Mouse (Mus musculus): ENCODE results near the gene Bnc2. TPM values are rescaled to one million over a fixed set of nuclear protein-coding genes. Genes with fewer than 3 reads are reported as not detected.

Bnc2 gene
- polyA plus RNA-seq, 1 experiment from 2014 or later = 11.1 TPM

DNA sequence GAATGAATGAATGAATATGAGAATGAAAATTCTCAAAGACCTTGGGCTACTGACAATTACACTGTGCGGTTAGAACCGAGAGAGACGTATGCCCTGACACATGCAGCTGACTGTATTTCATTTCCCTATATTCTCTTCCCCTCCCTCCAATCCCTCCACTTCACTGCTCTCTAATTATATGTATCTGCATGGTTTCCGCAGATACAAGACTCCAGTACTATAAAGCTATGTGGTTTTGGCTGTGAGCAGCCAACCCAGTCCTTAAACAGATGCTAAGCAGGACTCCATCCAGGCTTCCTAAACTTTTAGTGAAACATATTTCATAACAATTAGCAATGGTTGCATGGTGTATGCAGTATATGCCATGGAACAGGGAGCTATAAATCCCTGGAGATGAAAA lies 344.6 kb downstream of the Bnc2 start:
- WGBS = 93% methylated on average over 4 of the region's 4 CpGs

DNA sequence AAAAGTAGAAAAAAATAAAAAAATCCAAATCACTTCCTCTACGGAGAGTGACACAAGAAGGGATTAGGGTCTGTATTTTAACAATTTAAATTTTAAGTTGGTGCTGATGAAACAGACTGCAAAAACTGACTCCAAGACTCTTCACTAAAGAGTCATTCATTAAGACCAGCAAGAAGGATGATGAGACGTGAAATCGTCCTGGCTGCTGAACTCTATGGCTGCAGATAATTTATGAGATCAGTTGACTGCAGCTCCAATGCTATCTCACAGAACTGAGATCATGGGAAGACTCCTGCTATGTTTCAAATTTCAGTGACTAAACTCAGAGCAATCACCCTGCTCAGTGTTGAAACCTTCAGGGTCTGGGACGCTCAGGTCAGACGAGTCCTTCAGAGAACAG lies 345.4 kb downstream of the Bnc2 start:
- ATAC-seq (replicated peaks; ENCODE audit: low FRiP score) = no peak
- 53% methylated on average over 5 of the region's 5 CpGs for WGBS
- H3K9ac ChIP-seq = no peak overlapping the region

More for the DNA sequence above, 344.6 kb downstream of the Bnc2 start:
- Histone ChIP-seq H3K36me3 (no peaks in the 10 kb centered on the region), H3K27me3 (no peaks in the 10 kb centered on the region), H3K4me2 (no peak overlapping the region), H3K9me3 (replicated peaks) (no peaks in the 10 kb centered on the region), H3K27ac (no peak overlapping the region), H3K4me3 (replicated peaks) (no peak overlapping the region), H3K4me1 (no peaks in the 10 kb centered on the region), H3K9ac (no peak overlapping the region)
- ATAC-seq (replicated peaks; ENCODE audit: low FRiP score) = no peak

DNA sequence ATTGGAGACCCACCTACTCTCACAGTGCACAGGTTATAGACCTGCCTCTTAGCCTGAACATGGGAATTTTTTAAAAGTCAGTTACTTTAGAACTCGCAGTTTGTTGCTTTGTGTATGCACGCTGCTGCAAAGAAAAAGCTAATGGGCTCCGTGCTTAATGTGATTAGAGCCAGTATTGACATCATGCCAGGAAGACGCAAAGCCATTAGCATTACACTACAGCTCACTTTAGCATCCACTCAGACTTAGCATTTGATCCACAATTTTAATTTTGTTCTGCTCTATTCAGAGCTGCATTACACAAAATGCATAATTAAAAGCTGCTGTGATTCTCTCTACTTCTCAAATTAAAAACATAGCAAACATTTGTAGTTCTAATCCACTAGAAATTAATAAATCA lies 350.7 kb downstream of the Bnc2 start:
- Histone ChIP-seq H3K4me3 (replicated peaks) (no peak overlapping the region), H3K27ac (no peak overlapping the region), H3K9me3 (replicated peaks) (no peaks in the 10 kb centered on the region), H3K4me2 (no peak overlapping the region), H3K36me3 (no peaks in the 10 kb centered on the region), H3K4me1 (no peaks in the 10 kb centered on the region), H3K9ac (no peak overlapping the region), H3K27me3 (no peaks in the 10 kb centered on the region)
- ATAC-seq (replicated peaks; ENCODE audit: low FRiP score) = no peak
- 89% methylated on average over 4 of the region's 4 CpGs for WGBS

More for the DNA sequence above, 345.4 kb downstream of the Bnc2 start:
- no peaks in the 10 kb centered on the region for H3K27me3 ChIP-seq
- no peaks in the 10 kb centered on the region for H3K9me3 ChIP-seq (replicated peaks)
- H3K4me1 ChIP-seq = no peaks in the 10 kb centered on the region
- no peak overlapping the region for H3K27ac ChIP-seq
- no peaks in the 10 kb centered on the region for H3K36me3 ChIP-seq
- H3K4me3 ChIP-seq (replicated peaks) = no peak overlapping the region
- H3K4me2 ChIP-seq = no peak overlapping the region

DNA sequence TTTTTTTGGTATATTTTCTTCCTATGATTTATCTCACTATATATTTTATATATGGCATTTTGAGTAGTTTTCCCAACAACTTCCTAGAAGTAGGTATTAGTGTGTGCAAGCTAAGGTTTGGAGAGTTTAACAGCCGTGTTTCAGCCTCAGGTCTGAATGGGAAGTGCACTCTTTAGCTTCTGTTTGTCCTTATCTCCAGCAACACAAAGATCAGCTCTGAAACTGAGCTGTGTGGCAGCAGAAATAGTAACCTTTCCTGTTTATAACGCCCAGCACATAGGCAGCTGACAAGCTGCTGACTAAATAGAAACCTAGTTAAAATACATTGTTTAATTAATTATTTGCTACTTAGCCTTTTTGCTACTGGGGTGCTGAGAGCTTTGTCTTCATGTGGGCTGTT lies 353.5 kb downstream of the Bnc2 start:
- H3K4me3 ChIP-seq (replicated peaks) = no peak overlapping the region
- no peak overlapping the region for H3K27ac ChIP-seq
- no peaks in the 10 kb centered on the region for H3K4me1 ChIP-seq
- H3K27me3 ChIP-seq = no peaks in the 10 kb centered on the region
- H3K36me3 ChIP-seq = no peaks in the 10 kb centered on the region
- no peak overlapping the region for H3K4me2 ChIP-seq
- H3K9ac ChIP-seq = no peak overlapping the region
- ATAC-seq (replicated peaks; ENCODE audit: low FRiP score) = no peak
- H3K9me3 ChIP-seq (replicated peaks) = no peaks in the 10 kb centered on the region
- WGBS = 62% methylated on average over 2 of the region's 2 CpGs

DNA sequence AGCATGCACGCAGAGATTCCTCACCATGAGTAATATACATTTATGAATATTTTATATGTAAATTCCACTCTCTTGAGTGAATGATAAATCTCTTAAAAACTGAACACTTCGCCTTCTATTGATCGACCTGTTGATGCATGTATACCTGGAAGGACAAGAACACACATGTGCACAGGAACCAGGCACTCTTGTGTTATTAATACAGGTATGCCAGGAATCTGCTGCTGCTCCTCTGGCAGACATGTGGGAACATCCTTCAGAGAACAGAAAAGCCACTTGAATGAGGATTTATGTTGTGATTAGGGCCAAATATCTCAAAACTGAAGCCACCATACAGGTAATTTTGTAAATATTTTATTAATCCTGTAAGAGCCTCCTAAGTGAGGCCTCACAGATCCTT lies 357.7 kb downstream of the Bnc2 start:
- no peak overlapping the region for H3K9ac ChIP-seq
- ATAC-seq (replicated peaks; ENCODE audit: low FRiP score) = no peak
- H3K27me3 ChIP-seq = no peaks in the 10 kb centered on the region
- H3K9me3 ChIP-seq (replicated peaks) = no peaks in the 10 kb centered on the region
- H3K36me3 ChIP-seq = no peaks in the 10 kb centered on the region
- H3K4me1 ChIP-seq = no peaks in the 10 kb centered on the region
- H3K4me2 ChIP-seq = no peak overlapping the region
- 92% methylated on average over 3 of the region's 3 CpGs for WGBS
- H3K4me3 ChIP-seq (replicated peaks) = no peak overlapping the region
- no peak overlapping the region for H3K27ac ChIP-seq

DNA sequence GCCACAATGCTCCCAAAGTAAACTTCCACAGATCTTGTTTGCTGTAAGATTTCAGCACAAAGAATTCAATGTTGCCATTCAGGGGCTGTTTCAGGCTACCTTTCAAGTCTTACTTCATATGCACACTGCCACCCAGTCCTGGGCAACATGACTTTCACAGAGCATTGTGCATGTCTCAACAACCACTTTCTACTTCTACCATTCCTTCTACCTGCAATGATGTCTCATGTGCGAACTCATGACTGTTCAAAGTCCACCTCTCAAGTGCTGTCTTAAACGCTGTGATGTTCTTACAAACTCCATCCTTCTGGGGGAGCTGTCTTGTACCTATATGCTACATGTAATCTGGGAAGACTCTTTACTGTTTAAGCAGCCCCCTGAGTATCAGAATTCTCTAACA lies 363.7 kb downstream of the Bnc2 start:
- no peak for ATAC-seq (replicated peaks; ENCODE audit: low FRiP score)
- H3K9me3 ChIP-seq (replicated peaks) = no peaks in the 10 kb centered on the region

DNA sequence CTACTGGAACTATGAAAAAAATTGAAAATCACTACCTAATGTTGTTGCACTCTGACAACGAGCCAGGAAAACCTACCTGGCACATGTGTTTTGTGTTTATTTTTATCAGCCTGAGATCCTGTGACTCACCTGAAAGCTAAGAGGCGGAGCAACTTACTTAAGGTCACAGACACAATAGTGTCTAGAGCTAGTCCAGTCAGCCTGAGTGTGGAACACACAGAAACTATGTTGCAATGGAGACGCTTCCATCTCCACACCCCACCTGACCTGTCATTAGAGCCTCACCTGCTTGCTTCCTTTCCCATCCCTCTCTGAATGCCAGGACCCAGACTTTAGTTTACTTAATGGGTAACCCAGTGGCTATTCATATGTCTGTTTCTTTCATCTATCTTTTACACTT lies 364.2 kb downstream of the Bnc2 start:
- no peak overlapping the region for H3K4me3 ChIP-seq (replicated peaks)
- WGBS = 78% methylated on average over 3 of the region's 3 CpGs
- no peaks in the 10 kb centered on the region for H3K4me1 ChIP-seq
- no peak overlapping the region for H3K27ac ChIP-seq
- H3K9me3 ChIP-seq (replicated peaks) = no peaks in the 10 kb centered on the region
- H3K4me2 ChIP-seq = no peak overlapping the region
- H3K27me3 ChIP-seq = no peaks in the 10 kb centered on the region
- H3K9ac ChIP-seq = no peak overlapping the region
- ATAC-seq (replicated peaks; ENCODE audit: low FRiP score) = no peak
- H3K36me3 ChIP-seq = no peaks in the 10 kb centered on the region

More for the DNA sequence above, 363.7 kb downstream of the Bnc2 start:
- no peaks in the 10 kb centered on the region for H3K4me1 ChIP-seq
- H3K27me3 ChIP-seq = no peaks in the 10 kb centered on the region
- H3K4me2 ChIP-seq = no peak overlapping the region
- H3K36me3 ChIP-seq = no peaks in the 10 kb centered on the region
- no peak overlapping the region for H3K27ac ChIP-seq
- WGBS = 81% methylated on average over 2 of the region's 2 CpGs
- H3K4me3 ChIP-seq (replicated peaks) = no peak overlapping the region
- no peak overlapping the region for H3K9ac ChIP-seq

DNA sequence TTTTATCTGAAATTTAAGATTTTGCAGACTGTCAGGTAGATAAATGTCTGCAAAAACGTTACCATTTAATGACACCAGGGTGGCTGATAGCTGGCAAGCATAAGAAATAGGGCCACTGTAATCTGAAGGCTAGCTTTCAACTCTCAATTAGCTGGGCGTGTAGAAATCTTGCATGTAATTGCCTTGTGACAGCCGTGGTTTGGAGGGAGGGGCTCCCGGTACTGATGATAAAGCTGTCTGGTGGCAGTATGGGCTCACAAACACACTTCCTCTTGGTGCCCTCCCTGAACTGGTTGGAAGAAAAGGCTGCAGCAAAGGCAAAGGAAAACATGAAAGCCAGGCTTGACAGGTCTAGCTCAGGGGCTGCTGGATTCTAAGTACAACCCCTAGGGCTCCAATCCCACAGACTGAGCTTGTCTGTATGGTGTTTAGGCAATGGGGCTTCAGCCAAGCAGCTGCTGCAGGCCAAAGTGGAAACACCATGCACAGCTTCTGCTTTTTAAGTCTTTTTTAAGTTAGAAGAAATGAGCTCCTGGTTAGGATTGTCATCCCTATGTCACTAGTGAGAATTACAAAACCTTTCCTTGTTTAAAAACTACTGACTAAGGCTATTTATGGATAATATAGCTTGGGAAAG lies 366.7 kb downstream of the Bnc2 start:
- Histone ChIP-seq H3K27ac (no peak overlapping the region), H3K9ac (no peak overlapping the region), H3K4me2 (no peak overlapping the region), H3K4me1 (no peaks in the 10 kb centered on the region), H3K9me3 (replicated peaks) (no peaks in the 10 kb centered on the region), H3K4me3 (replicated peaks) (no peak overlapping the region), H3K36me3 (no peaks in the 10 kb centered on the region), H3K27me3 (no peaks in the 10 kb centered on the region)
- WGBS = 24% methylated on average over 4 of the region's 4 CpGs
- ATAC-seq (replicated peaks; ENCODE audit: low FRiP score) = no peak

DNA sequence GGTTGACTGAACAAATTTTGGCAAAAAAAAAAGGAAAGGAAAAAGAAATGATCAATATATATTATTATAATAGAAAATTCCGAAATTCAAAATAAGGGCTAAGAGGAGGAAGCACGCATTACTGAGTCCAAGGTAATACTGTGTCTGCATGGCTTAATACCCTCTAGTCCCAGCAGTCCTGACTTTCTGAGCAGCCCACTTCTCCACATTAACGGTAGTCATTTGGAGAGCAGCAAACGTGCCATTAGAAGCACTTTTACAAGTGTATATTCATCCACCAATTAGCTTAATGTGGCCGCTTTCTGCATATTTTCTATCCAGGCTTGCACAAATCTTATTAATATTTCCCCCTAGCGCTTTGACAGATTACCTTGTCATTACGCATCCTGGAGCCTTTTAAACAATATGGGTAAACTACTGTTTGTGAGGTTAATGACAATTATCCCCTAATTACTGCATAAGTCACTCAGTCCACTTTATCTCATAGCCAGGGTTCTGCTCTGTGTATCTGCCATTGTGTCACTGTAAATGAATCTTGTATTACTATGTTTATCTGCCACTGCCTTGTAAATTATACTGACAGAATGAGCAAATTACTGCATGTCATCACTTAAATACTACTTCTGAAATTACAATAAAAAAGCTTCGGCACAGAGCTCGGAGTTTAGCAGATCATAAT lies 368.0 kb downstream of the Bnc2 start:
- Histone ChIP-seq H3K27me3 (no peaks in the 10 kb centered on the region), H3K4me1 (no peaks in the 10 kb centered on the region), H3K9ac (no peak overlapping the region), H3K4me2 (no peak overlapping the region), H3K27ac (no peak overlapping the region), H3K36me3 (no peaks in the 10 kb centered on the region), H3K4me3 (replicated peaks) (no peak overlapping the region), H3K9me3 (replicated peaks) (no peaks in the 10 kb centered on the region)
- WGBS = 70% methylated on average over 9 of the region's 9 CpGs
- no peak for ATAC-seq (replicated peaks; ENCODE audit: low FRiP score)

DNA sequence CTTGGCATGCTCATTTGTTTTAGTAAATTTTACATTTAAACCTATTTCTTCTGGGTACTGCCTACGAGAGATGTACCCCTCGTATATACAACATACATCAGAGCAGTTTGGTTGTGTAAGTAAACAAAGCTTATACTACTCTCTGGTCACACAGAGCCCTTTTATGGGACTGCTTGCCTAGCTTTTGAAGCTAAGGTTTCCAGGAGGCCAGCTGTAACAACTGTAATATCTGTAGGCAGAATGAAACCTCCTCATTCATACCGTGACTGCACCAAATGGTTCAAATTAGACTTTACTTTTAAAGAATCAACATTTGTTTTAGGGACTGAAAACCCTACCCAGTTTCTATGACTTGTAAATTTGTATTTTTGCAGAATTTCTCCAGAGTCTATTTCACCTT lies 372.1 kb downstream of the Bnc2 start:
- Histone ChIP-seq H3K27ac (no peak overlapping the region), H3K4me2 (no peak overlapping the region), H3K9ac (no peak overlapping the region), H3K4me3 (replicated peaks) (no peak overlapping the region), H3K9me3 (replicated peaks) (0 out of 2 replicates have a peak, but pooled peaks cover 4% of the 10 kb centered on the region), H3K36me3 (no peaks in the 10 kb centered on the region), H3K4me1 (no peaks in the 10 kb centered on the region), H3K27me3 (no peaks in the 10 kb centered on the region)
- 38% methylated on average over 3 of the region's 3 CpGs for WGBS
- no peak for ATAC-seq (replicated peaks; ENCODE audit: low FRiP score)

DNA sequence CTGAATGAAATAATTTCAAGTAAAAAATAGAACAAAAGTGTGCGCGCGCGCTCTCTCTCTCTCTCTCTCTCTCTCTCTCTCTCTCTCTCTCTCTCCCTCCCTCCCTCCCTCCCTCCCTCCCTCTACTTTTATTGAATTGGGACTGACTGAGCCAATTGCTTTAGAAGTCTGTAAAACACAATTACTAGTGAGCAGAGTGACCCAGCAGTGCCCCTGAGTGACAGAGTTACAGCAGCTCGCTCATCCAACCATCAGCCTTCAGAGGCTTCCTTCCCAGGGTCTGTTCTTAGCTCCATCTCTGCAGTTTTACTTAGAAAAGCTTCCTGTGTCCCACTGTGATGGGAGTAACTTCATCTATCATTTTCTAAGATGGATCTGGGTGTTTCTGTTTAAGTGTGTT lies 389.9 kb downstream of the Bnc2 start:
- Histone ChIP-seq H3K4me3 (replicated peaks) (no peak overlapping the region), H3K27ac (no peak overlapping the region), H3K9ac (no peak overlapping the region), H3K9me3 (replicated peaks) (no peaks in the 10 kb centered on the region), H3K27me3 (no peaks in the 10 kb centered on the region), H3K4me1 (peaks cover 3% of the 10 kb centered on the region; the same call in 1 of the 2 replicates), H3K36me3 (no peaks in the 10 kb centered on the region), H3K4me2 (no peak overlapping the region)
- no peak for ATAC-seq (replicated peaks; ENCODE audit: low FRiP score)
- WGBS = 50% methylated on average over 5 of the region's 5 CpGs

DNA sequence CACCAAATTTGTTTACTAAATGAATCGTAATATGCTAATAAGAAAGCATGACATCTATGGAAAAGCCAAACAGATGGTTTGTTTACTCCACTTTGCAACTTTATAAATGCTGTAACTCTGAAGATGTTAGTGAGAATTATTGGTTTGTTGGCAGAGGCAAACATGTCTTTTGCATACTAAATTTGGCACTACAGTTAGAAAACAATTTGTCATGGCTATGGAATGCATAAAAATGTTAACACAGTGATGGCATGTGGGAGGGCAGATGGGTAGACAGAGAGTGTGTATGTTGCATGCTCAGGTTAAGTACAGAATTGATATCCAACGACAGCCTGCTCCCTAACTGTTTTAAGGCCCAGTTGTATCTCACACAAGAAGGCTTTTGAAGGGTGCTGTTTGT lies 392.4 kb downstream of the Bnc2 start:
- Histone ChIP-seq H3K9me3 (replicated peaks) (no peaks in the 10 kb centered on the region), H3K4me1 (peaks cover 3% of the 10 kb centered on the region; the same call in 1 of the 2 replicates), H3K9ac (no peak overlapping the region), H3K27me3 (no peaks in the 10 kb centered on the region), H3K4me3 (replicated peaks) (no peak overlapping the region), H3K36me3 (no peaks in the 10 kb centered on the region), H3K4me2 (no peak overlapping the region), H3K27ac (no peak overlapping the region)
- WGBS = 62% methylated on average over 2 of the region's 2 CpGs
- ATAC-seq (replicated peaks; ENCODE audit: low FRiP score) = no peak

DNA sequence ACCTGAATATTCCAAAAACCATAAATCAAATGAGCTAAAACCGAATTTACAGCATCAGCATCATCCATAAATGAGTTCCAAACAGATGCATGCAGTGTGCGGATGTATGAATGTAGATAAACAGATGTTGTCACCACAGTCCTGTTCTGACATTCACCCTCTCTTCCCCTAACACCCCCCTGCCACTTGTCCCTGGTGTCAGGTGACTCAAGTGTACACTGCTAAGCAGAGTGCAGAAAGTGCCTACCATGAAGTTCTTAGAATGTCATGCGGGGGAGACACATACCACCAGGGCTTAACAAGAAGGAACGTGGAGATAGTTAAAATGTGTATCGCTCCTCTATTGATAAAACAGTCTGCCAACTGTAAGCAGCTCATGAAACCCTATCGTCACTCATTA lies 396.9 kb downstream of the Bnc2 start:
- no peaks in the 10 kb centered on the region for H3K4me1 ChIP-seq
- no peak overlapping the region for H3K27ac ChIP-seq
- 66% methylated on average over 6 of the region's 6 CpGs for WGBS
- H3K9ac ChIP-seq = no peak overlapping the region
- H3K27me3 ChIP-seq = no peaks in the 10 kb centered on the region
- H3K9me3 ChIP-seq (replicated peaks) = no peaks in the 10 kb centered on the region
- no peak overlapping the region for H3K4me3 ChIP-seq (replicated peaks)
- ATAC-seq (replicated peaks; ENCODE audit: low FRiP score) = no peak
- H3K36me3 ChIP-seq = no peaks in the 10 kb centered on the region
- H3K4me2 ChIP-seq = no peak overlapping the region

Measured in kidney, embryonic 15.5 days (tissue).